Mouse (Mus musculus) lung, adult 2 months (tissue): ENCODE measurements at regions not wholly inside any gene's neighbourhood (a gene's known extent, or its start where the extent isn't known, plus 50 kb on each side); places are given as distances from the start of the nearest gene placed in this dataset.

ENCODE experiments used
- DNase-seq: peaks from one replicate; pipeline ENCODE4 v3.0.0; 2022
- H3K4me1 ChIP-seq: fragments of 200-500 bp; 2 replicates; pipeline ENCODE4 v1.6.1; 2011; ENCODE audit warnings: low read length; ENCODE audit not compliant: control insufficient read depth, insufficient read depth
- H3K4me3 ChIP-seq: fragments of 200-500 bp; replicated peaks from 2 replicates; pipeline ENCODE3; 2011; ENCODE audit warnings: low read depth, mild to moderate bottlenecking, control low read depth, low read length; ENCODE audit errors: extremely low read depth
- CTCF ChIP-seq: fragments of 200-500 bp; IDR thresholded peaks from 2 replicates; pipeline ENCODE4 v1.5.1; 2011; ENCODE audit warnings: mild to moderate bottlenecking, low read length, control low read depth; ENCODE audit not compliant: insufficient read depth
- POLR2A ChIP-seq: fragments of 200-500 bp; IDR thresholded peaks from 2 replicates; pipeline ENCODE4 v1.6.1; 2011; ENCODE audit warnings: low read depth, mild to moderate bottlenecking, control low read depth, low read length, borderline replicate concordance; ENCODE audit errors: extremely low read depth
- WGBS: fragments of 180-500 bp; shearing (Covaris S2); methylation state at CpG from one replicate; pipeline ENCODE4 v1.1.7; 2018; 5-methylcytosine and 5-hydroxymethylcytosine counted together

- no peak for DNase-seq
- no peak for TF ChIP-seq CTCF
- no peak for TF ChIP-seq POLR2A
- H3K4me1 ChIP-seq: no peaks in the 10 kb centered on the region
- H3K4me3 ChIP-seq: no peak overlapping the region
- 80% methylated on average over 9 of the region's 9 CpGs for WGBS
These were observed 63.9 kb upstream of the Tnrc6a start for GRCm38 (mm10) chr7:123059718-123060337.

DNA sequence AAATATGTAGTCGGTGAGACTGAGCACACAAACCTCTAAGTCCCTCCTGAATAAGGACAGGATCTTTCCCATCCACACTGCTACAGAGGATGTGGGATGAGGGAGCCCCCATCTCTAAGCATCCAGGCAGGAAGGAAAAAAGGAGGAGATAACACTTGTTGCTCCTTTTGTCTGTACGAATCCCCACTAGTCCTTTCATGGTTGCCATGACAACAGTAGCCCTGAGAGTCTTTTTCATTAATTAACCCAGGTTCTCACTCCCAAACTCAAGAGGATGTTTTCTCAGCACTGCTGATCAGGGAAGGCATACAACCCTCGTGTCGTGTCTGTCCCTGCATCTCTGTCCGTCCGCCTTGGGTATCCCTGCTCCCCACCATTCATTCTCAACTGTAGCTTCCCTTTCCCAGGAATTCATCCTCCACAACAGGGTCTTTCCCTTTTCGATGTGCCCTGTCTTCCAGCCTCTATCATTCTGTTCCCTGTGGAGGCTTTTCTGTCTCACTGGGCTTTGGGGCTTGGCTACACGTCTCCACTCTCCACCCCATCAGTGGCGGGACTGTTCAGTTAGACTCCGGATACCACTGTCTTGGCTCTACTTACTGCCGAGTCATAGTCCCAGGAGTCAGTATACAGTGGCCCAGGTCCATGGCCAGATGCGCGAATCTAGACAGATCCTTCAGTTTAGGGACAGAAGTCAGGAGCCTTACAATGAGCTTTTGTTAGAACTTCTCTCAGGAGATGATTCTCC, 60.2 kb upstream of the Tnrc6a start:
- DNase-seq: no peak
- no peak overlapping the region for H3K4me3 ChIP-seq
- TF ChIP-seq POLR2A (no peak), CTCF (no peak)
- no peaks in the 10 kb centered on the region for H3K4me1 ChIP-seq
- 65% methylated on average over 13 of the region's 13 CpGs for WGBS

- Histone ChIP-seq H3K4me1 (no peaks in the 10 kb centered on the region), H3K4me3 (peak overlapping the region; percentile 7)
- DNase-seq: no peak
- WGBS: 65% methylated on average over 13 of the region's 13 CpGs
- TF ChIP-seq CTCF (no peak), POLR2A (no peak)
These were observed 57.7 kb upstream of the Tnrc6a start for GRCm38 (mm10) chr7:123065951-123066351.

GRCm38 (mm10) chr7:123067396-123067795, 56.3 kb upstream of the Tnrc6a start:
- H3K4me1 ChIP-seq: no peaks in the 10 kb centered on the region
- TF ChIP-seq POLR2A: no peak
- WGBS: 87% methylated on average over 1 of the region's 1 CpGs
- H3K4me3 ChIP-seq: no peak overlapping the region
- no peak for DNase-seq

DNA sequence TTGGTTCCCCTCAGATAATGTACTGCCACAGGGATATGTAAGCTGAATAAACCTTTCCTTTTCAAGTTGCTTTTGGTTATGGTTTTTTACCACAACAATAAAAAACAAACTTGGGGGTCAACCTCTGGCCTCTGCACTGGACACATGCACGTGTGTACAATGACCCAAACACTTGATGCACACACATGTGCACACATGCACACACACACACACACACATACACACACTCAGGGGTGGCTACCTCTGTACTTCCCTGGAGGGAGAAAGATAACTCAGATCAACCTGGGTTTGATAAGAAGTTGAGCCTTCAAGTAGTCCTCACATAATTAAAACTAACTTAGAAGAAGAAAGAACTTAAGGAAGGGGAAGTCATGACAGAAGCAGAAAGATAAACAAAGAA, 55.4 kb upstream of the Tnrc6a start:
- TF ChIP-seq CTCF (no peak), POLR2A (no peak)
- no peak for DNase-seq
- H3K4me3 ChIP-seq: no peak overlapping the region
- no peaks in the 10 kb centered on the region for H3K4me1 ChIP-seq
- WGBS: 65% methylated on average over 1 of the region's 1 CpGs

GRCm38 (mm10) chr7:123068715-123069273, 54.9 kb upstream of the Tnrc6a start:
- no peaks in the 10 kb centered on the region for H3K4me1 ChIP-seq
- no peak overlapping the region for H3K4me3 ChIP-seq
- 37% methylated on average over 9 of the region's 9 CpGs for WGBS
- DNase-seq: no peak
- TF ChIP-seq POLR2A (no peak), CTCF (no peak)

DNA sequence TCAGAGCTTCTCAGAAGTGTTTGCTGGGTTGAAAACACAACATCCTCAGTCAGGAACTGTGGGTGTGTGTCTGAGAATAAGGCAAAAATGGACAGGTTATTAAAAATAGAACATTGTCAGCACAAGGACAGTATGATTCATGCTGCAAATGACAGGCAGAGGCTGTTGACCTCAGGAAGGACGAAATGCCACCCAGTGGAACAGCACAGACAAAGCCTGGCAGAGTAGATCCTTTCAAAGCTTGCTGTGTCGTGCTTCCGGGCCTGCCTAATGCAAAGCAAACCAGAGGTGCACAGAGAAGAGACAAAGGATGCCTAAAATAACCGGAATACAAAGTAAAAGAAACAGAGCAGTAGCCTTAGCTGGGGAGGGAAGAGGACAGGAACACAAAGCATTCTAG, 54.4 kb upstream of the Tnrc6a start:
- WGBS: 30% methylated on average over 4 of the region's 4 CpGs

DNA sequence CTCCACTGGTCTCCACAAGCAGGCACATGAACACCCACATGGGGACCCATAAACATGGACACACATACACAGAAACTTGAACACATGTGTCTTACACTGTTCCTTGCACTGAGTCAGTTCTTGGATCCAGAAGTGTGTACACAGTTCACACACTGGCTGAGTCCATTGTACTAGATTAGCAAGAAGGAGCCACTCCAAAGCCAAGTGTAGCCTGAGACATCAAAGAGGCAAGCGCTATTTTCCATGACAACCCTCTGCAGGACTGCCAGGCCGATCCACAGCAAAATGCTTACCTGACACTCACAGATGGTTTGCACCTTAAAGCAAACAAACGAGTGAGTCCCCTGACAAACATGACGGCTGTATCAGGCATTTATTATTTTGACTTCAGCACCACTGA, 52.8 kb upstream of the Tnrc6a start:
- H3K4me1 ChIP-seq: no peaks in the 10 kb centered on the region
- DNase-seq: peak; percentile 14
- no peak overlapping the region for H3K4me3 ChIP-seq
- 60% methylated on average over 4 of the region's 4 CpGs for WGBS
- TF ChIP-seq POLR2A (no peak), CTCF (no peak)

More for the DNA sequence above, 54.4 kb upstream of the Tnrc6a start:
- no peak for DNase-seq
- no peak for TF ChIP-seq CTCF
- no peak for TF ChIP-seq POLR2A
- H3K4me1 ChIP-seq: no peaks in the 10 kb centered on the region
- no peak overlapping the region for H3K4me3 ChIP-seq
